Mouse (Mus musculus) lung, postnatal 0 days (tissue): ENCODE measurements around the gene Sbf2.

Source experiments
- CTCF ChIP-seq: IDR thresholded peaks from 2 replicates; pipeline ENCODE4 v1.5.1; 2016; ENCODE audit warnings: antibody characterized with exemption, mild to moderate bottlenecking
- EP300 ChIP-seq: IDR thresholded peaks from 2 replicates; pipeline ENCODE4 v1.6.1; 2016; ENCODE audit warnings: antibody characterized with exemption, mild to moderate bottlenecking, control low read depth

- TF ChIP-seq CTCF (no peak), EP300 (no peak)
Observed at GRCm38 (mm10) chr7:110556221-110556620, 58.5 kb downstream of the Sbf2 start.
